Mouse (Mus musculus) heart, adult 9 months (tissue): ENCODE data around the gene Olfr360.
"Not testable (repeated sequence)": the region's sequence is repeated elsewhere in the genome, so short reads cannot be mapped to it uniquely, and the experiment has no call there.

Source experiments
- DNase-seq, 2 experiments: peaks; one replicate each; pipeline ENCODE4 v3.0.0; 2022; ENCODE audit warnings: low spot score in 2 of 2

Olfr360 gene

DNA sequence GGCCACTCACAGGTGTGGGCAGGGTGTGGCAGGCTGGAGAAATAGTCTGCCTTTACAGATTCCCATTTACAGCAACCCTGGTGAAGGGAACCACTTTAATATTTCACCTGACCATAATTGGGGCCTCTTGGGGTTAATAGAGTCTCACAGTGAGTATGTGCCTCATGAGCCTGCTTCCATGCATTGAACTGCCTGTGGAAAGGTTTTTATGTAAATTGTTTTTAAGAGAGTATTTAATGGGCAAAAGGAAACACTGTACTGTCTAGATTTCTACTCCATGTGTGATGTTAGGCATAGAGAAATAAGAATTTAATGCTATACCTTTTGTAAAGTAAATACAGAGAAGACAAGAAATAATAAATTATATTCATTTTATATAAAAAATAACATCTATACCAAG is at the start of gene Olfr360:
Gene Olfr360, plus strand, starts transcription at position 301 of the 400 bp plus-strand sequence.
- no peak for DNase-seq

DNA sequence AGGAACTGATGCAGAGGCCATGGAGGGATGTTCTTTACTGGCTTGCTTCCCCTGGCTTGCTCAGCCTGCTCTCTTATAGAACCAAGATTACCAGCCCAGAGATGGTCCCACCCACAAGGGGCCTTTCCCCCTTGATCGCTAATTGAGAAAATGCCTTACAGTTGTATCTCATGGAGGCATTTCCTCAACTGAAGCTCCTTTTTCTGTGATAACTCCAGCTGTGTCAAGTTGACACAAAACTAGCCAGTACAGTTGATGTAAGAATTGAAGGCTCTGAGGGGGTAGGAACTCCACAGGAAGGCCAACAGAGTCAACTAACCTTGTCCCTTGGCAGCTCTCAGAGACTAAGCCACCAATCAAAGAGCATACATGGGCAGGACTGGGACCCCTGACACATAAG is 23.6 kb downstream of the Olfr360 start, which contains the start of gene Olfr361:
Gene Olfr361, minus strand, starts transcription at position 101 of the 400 bp plus-strand sequence.
- DNase-seq: not testable (repeated sequence)

- DNase-seq: no peak
Measured at GRCm38 (mm10) chr2:37117810-37118209, 52.3 kb downstream of the Olfr360 start, which contains the start of gene Olfr362. Gene Olfr362 (minus strand): TSS chr2:37117910.
